Mouse (Mus musculus) left cerebral cortex, postnatal 10 days (tissue): ENCODE results near the gene H2-T3. TPM values are rescaled to one million over a fixed set of nuclear protein-coding genes. Genes with fewer than 3 reads are reported as not detected.
"Not testable (repeated sequence)": the region's sequence is repeated elsewhere in the genome, so short reads cannot be mapped to it uniquely, and the experiment has no call there.

Experiments
- DNase-seq, 2 experiments: peaks; one replicate each; pipeline ENCODE4 v3.0.0; 2021 to 2022; ENCODE audit warnings: low spot score in 2 of 2, mixed read lengths in 1 of 2; ENCODE audit errors: extremely low spot score in 1 of 2
- intact Hi-C: fragments of 180-260 bp; cut with DNase I; formaldehyde crosslinking; loops from one replicate; pipeline ENCODE4 v1.15.1; 2025
- total RNA-seq, 2 experiments: library from RNA; stranded (reverse); gene quantifications; 2 replicates each; pipeline ENCODE4 v1.2.3; 2021

Gene H2-T3
- total RNA-seq, 2 experiments from 2014 or later: not detected

GRCm38 (mm10) chr17:36146937-36147336 is 43.1 kb downstream of the H2-T3 start:
- DNase-seq, intact Hi-C loops: not testable (repeated sequence)

GRCm38 (mm10) chr17:36145861-36146156 is 44.3 kb downstream of the H2-T3 start:
- DNase-seq, intact Hi-C loops: not testable (repeated sequence)

GRCm38 (mm10) chr17:36145111-36145860 is 44.8 kb downstream of the H2-T3 start:
- intact Hi-C loops: no loop called here

GRCm38 (mm10) chr17:36136299-36136848 is 53.7 kb downstream of the H2-T3 start:
- not testable (repeated sequence) for DNase-seq
- intact Hi-C loops: loop anchor here (10.0 kb wide), 1 partner anchor 72 kb away; no protein-coding TSS in a partner anchor

More at GRCm38 (mm10) chr17:36145111-36145860, 44.8 kb downstream of the H2-T3 start:
- DNase-seq: peak in 1 of 2 experiments; percentile 43

Other genes with a start within 250 kb of the H2-T3 start
- 10 to 100 TPM; 73.5 to 78.0 TPM for gene Abcf1, start 220.5 kb downstream of the H2-T3 start, total RNA-seq
- 100 to 1,000 TPM; 133 to 141 TPM for gene Gnl1, start 210.4 kb downstream of the H2-T3 start, total RNA-seq
- 10 to 100 TPM; 64.3 to 66.3 TPM for gene Prr3, start 210.1 kb downstream of the H2-T3 start, total RNA-seq
- gene H2-T24, start 169.7 kb downstream of the H2-T3 start, total RNA-seq: under 1 TPM; 0.49 to 0.57 TPM
- gene H2-T23, start 157.4 kb downstream of the H2-T3 start, total RNA-seq: 1 to 10 TPM; 2.3 to 2.7 TPM
- 1 to 10 TPM; 5.7 to 6.1 TPM for gene H2-T22, start 147.5 kb downstream of the H2-T3 start, total RNA-seq
- not detected for gene Gm6034, start 147.3 kb downstream of the H2-T3 start, total RNA-seq
- not detected for gene Gm11127, start 131.9 kb downstream of the H2-T3 start, total RNA-seq
- gene Gm19684, start 68.6 kb downstream of the H2-T3 start, total RNA-seq: not detected
- gene Gm7030, start 60.9 kb downstream of the H2-T3 start, total RNA-seq: not detected
- not detected for gene Gm8909, start 21.8 kb downstream of the H2-T3 start, total RNA-seq
- gene Rpp21, start 67.8 kb upstream of the H2-T3 start, total RNA-seq: 10 to 100 TPM; 43.0 to 51.8 TPM
- 10 to 100 TPM; 18.9 to 19.7 TPM for gene Trim39, start 82.0 kb upstream of the H2-T3 start, total RNA-seq
- gene H2-M10.2, start 96.2 kb upstream of the H2-T3 start, total RNA-seq: not detected
- not detected for gene H2-M10.1, start 135.9 kb upstream of the H2-T3 start, total RNA-seq
- gene H2-M10.3, start 178.1 kb upstream of the H2-T3 start, total RNA-seq: not detected